Mouse (Mus musculus): ENCODE measurements around the gene Mfap1b.

The Mfap1b gene

GRCm38 (mm10) chr2:121434854-121435253, 39.0 kb downstream of the Mfap1b start:
- DNase-seq (ENCODE audit: low spot score): no peak

GRCm38 (mm10) chr2:121425890-121426289, 48.0 kb downstream of the Mfap1b start:
- DNase-seq (ENCODE audit: low spot score): no peak

GRCm38 (mm10) chr2:121423166-121423565, 50.7 kb downstream of the Mfap1b start:
- DNase-seq (ENCODE audit: low spot score): no peak

- no peak for DNase-seq (ENCODE audit: low spot score)
Measured at GRCm38 (mm10) chr2:121418476-121418875, 55.4 kb downstream of the Mfap1b start.

GRCm38 (mm10) chr2:121416356-121416755, 57.5 kb downstream of the Mfap1b start:
- no peak for DNase-seq (ENCODE audit: low spot score)

- no peak for DNase-seq (ENCODE audit: low spot score)
Measured at GRCm38 (mm10) chr2:121415591-121415990, 58.3 kb downstream of the Mfap1b start.

- DNase-seq (ENCODE audit: low spot score): no peak
Measured at GRCm38 (mm10) chr2:121415103-121415502, 58.8 kb downstream of the Mfap1b start.

- DNase-seq (ENCODE audit: low spot score): no peak
Measured at GRCm38 (mm10) chr2:121414139-121414685, 59.7 kb downstream of the Mfap1b start.

- peak; percentile 99 for DNase-seq (ENCODE audit: low spot score)
Measured at GRCm38 (mm10) chr2:121413387-121414042, 60.4 kb downstream of the Mfap1b start, which contains the start of the genes Pdia3 and Catsper2. Gene Pdia3, plus strand, starts transcription at chr2:121413775. Gene Catsper2, minus strand, starts transcription at chr2:121413792.

GRCm38 (mm10) chr2:121412843-121413386, 61.0 kb downstream of the Mfap1b start:
- DNase-seq (ENCODE audit: low spot score): no peak

Measured in ovary, postnatal 36 days (tissue).